In the genomic region with DNA sequence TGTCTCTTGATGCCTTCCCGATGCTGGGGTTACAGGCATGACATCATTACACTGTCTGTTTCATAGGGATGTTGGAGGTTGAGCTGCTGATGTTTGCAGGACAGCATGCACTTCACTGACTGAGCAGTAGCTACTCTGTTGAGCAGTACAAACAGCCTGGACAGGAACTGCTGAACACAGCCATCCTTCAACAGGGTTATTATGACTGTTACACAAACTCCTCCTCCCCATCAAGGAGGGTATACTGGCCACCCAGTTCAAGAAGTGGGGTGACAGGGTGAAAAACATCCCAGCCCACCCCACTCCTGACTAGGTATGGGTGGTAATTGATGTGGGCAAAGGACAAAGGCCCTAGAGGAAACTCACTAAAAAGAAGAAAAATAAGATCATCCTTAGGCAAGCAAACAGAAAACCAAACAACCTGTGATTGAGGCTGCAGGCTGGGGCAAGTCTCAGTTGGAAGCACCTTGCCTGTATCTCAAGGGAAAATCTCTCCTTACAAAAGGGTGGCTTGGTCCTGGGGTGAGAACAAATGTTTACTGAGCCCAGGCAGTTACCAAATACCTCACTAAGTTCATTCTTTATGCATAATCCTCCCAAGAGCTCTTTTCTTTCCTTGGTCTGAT, we compare ENCODE assay signal across 23 mouse cellular contexts.
"Had no signal": no experiment of that assay in that cellular context is flagged by ENCODE, and none has a peak within 500 bp of the region (broad histone marks: within the 10 kb centered on the region; RNA-seq: fewer than 3 reads in every experiment).

No protein-coding gene starts in this region.

- H3K4me3 ChIP-seq: heart, embryonic 10.5 days; heart, embryonic 12.5 days; hindbrain, embryonic 13.5 days; hindbrain, embryonic 15.5 days; kidney, embryonic 15.5 days; limb, embryonic 13.5 days; limb, embryonic 15.5 days; liver, embryonic 12.5 days had no signal

- H3K36me3 ChIP-seq: heart, embryonic 10.5 days; heart, embryonic 12.5 days; hindbrain, embryonic 13.5 days; hindbrain, embryonic 15.5 days; kidney, embryonic 15.5 days; limb, embryonic 13.5 days; limb, embryonic 15.5 days; liver, embryonic 12.5 days had no signal

- H3K4me1 ChIP-seq: heart, embryonic 10.5 days; heart, embryonic 12.5 days; hindbrain, embryonic 13.5 days; hindbrain, embryonic 15.5 days; limb, embryonic 15.5 days; liver, embryonic 12.5 days had no signal

- H3K27ac ChIP-seq: heart, embryonic 10.5 days; hindbrain, embryonic 13.5 days; hindbrain, embryonic 15.5 days; hindbrain, postnatal 0 days; kidney, embryonic 15.5 days; kidney, postnatal 0 days; limb, embryonic 13.5 days; limb, embryonic 15.5 days; liver, embryonic 12.5 days had no signal

- DNase-seq: gastrocnemius, postnatal 14 days; heart, adult 18-20 months; heart, postnatal 10 days; heart, postnatal 36 days; kidney, adult 11 months; kidney, adult 2 months; kidney, adult 9 months; kidney, postnatal 14 days; kidney, postnatal 36 days; layer of hippocampus, adult 9-11 months; layer of hippocampus, postnatal 36 days; left cerebral cortex, postnatal 4 days had no signal

- H3K9ac ChIP-seq: heart, embryonic 12.5 days; hindbrain, embryonic 13.5 days; hindbrain, embryonic 15.5 days; kidney, embryonic 15.5 days; limb, embryonic 13.5 days; limb, embryonic 15.5 days; liver, embryonic 12.5 days had no signal

- H3K4me2 ChIP-seq: heart, embryonic 12.5 days; hindbrain, embryonic 13.5 days; hindbrain, embryonic 15.5 days; kidney, embryonic 15.5 days; limb, embryonic 13.5 days; limb, embryonic 15.5 days; liver, embryonic 12.5 days had no signal

- H3K27me3 ChIP-seq: heart, embryonic 12.5 days; hindbrain, embryonic 13.5 days; hindbrain, embryonic 15.5 days; kidney, embryonic 15.5 days; limb, embryonic 13.5 days; limb, embryonic 15.5 days; liver, embryonic 12.5 days had no signal

- H3K9me3 ChIP-seq: heart, embryonic 10.5 days; heart, embryonic 12.5 days; hindbrain, embryonic 13.5 days; hindbrain, embryonic 15.5 days; kidney, embryonic 15.5 days; limb, embryonic 13.5 days; limb, embryonic 15.5 days; liver, embryonic 12.5 days had no signal

- ATAC-seq: hindbrain, postnatal 0 days; intestine, embryonic 16.5 days; liver, embryonic 12.5 days had no signal
